Mouse (Mus musculus): ENCODE measurements around the gene A230072I06Rik. TPM values are rescaled to one million over a fixed set of nuclear protein-coding genes. Genes with fewer than 3 reads are reported as not detected.

Gene A230072I06Rik
- polyA plus RNA-seq (2011; ENCODE audit: insufficient read depth, insufficient read length, low replicate concordance, missing spikeins): not detected in 2 replicates

DNA sequence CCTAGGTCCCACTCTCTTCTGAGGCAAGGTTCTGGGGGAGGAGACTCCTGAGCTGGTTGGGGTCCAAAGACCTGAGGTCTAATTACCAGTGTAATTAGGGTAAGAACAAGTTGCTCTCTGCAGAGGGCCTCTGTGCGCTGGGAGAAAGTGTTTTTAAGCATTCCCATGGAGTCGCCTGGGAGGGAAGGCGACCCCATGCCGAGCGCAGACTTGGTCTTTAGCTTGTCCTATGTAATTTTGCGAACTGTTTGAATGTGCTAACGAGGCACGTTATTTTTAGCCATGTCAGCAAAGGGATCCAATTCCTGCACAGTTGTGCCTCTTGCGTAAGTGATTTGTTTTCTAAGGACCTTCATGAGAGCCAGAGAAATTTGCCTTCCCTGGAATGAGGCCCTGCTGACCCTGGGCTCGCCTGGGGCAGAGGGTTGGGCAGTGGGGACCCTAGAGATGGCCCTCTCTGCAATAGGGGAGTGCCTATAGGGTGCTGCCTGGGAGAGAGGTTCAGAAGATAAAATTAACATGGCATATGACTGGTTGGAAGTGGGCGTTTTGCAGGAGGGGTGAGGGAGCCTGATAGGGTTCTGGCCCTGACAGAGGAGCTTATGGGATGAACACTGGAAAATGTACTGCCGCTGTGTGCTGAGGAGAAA is at the start of gene A230072I06Rik:
Gene A230072I06Rik, plus strand, starts transcription at position 157 of the 650 bp plus-strand sequence.
- Histone ChIP-seq H3K4me3 (replicated peaks; ENCODE audit: control insufficient read depth, low read depth, low read length) (no peak within 1 kb of the TSS), H3K27ac (ENCODE audit: control insufficient read depth, insufficient read depth, low read depth, low read length, poor library complexity) (no peak within 1 kb of the TSS), H3K4me1 (ENCODE audit: control insufficient read depth, insufficient read depth, low read length) (no peaks in the 10 kb centered on the region)
- no peak for TF ChIP-seq POLR2A (IDR thresholded peaks at IDR 0.05; ENCODE audit: borderline replicate concordance, control insufficient read depth, low read depth, low read length)
- TF ChIP-seq CTCF (IDR thresholded peaks at IDR 0.05; ENCODE audit: control insufficient read depth, insufficient read depth, low read length): no peak
- WGBS: 78% methylated on average over 12 of the region's 12 CpGs

DNA sequence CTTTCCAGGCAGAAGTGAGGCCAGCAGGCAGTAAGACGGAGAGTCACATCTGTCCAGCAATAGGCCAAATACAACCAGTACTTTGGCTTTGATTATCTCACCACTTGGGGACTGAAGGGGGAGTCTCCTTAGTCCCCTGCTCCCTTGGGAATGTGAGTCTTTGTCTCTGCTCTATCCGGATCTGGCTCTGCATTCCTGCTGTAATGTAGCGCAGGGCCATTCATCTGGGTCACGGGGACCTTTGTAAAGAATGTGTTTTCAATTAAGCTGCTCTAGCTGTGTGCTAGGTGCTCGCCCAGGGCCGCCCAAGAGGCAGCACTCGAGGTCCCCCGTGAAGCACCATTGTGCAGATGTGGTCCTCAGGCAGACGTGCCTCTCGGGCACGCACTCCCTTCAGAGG is 44.6 kb upstream of the A230072I06Rik start:
- TF ChIP-seq CTCF (IDR thresholded peaks at IDR 0.05; ENCODE audit: control insufficient read depth, insufficient read depth, low read length): no peak
- TF ChIP-seq POLR2A (IDR thresholded peaks at IDR 0.05; ENCODE audit: borderline replicate concordance, control insufficient read depth, low read depth, low read length): no peak
- WGBS: 77% methylated on average over 11 of the region's 11 CpGs
- Histone ChIP-seq H3K27ac (ENCODE audit: control insufficient read depth, insufficient read depth, low read depth, low read length, poor library complexity) (no peak overlapping the region), H3K4me3 (replicated peaks; ENCODE audit: control insufficient read depth, low read depth, low read length) (no peak overlapping the region), H3K4me1 (ENCODE audit: control insufficient read depth, insufficient read depth, low read length) (no peaks in the 10 kb centered on the region)

DNA sequence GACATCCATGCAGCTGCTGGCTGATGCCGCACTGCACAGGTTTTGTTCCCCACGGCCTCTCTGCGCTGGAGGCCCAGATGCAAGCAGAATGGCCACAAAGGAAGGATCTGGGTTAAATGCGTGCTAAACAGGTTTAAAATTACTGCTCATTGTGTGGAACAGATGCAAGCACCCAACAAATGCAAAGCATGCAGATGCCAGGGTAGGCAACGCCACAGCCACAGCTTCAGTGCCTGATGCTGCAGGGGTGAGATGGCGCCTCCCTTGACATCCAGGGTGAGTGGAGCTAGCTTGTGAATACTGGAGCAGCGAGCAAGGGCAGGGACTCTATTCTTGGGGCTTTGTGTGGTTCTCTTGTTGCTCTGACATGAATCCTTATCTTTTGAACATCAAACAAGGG is 39.8 kb upstream of the A230072I06Rik start:
- WGBS: 82% methylated on average over 7 of the region's 7 CpGs
- Histone ChIP-seq H3K4me3 (replicated peaks; ENCODE audit: control insufficient read depth, low read depth, low read length) (no peak overlapping the region), H3K4me1 (ENCODE audit: control insufficient read depth, insufficient read depth, low read length) (no peaks in the 10 kb centered on the region), H3K27ac (ENCODE audit: control insufficient read depth, insufficient read depth, low read depth, low read length, poor library complexity) (no peak overlapping the region)
- TF ChIP-seq POLR2A (IDR thresholded peaks at IDR 0.05; ENCODE audit: borderline replicate concordance, control insufficient read depth, low read depth, low read length): no peak
- no peak for TF ChIP-seq CTCF (IDR thresholded peaks at IDR 0.05; ENCODE audit: control insufficient read depth, insufficient read depth, low read length)

DNA sequence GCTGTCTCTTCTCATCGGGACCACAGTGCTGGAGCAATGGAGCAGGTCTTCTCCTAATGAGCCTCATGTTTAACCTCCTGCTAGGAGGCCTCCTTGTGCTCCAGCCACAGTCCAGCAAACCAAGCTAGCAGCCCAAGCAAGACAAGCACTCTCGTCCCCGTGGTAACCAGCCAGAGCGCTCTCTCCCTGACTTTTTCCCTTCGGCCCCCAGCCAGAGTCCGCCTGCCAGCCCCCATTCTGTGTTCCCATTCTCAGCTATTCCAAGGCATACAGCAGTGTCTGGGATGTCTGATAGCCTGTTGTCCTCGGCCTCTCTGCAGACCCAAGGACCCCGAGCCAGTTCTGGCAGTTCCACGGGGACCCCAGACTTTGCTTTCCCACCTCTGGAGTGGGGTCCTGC is 38.5 kb upstream of the A230072I06Rik start:
- TF ChIP-seq POLR2A (IDR thresholded peaks at IDR 0.05; ENCODE audit: borderline replicate concordance, control insufficient read depth, low read depth, low read length) (no peak), CTCF (IDR thresholded peaks at IDR 0.05; ENCODE audit: control insufficient read depth, insufficient read depth, low read length) (no peak)
- whole genome bisulfite sequencing: 73% methylated on average over 9 of the region's 9 CpGs
- Histone ChIP-seq H3K4me1 (ENCODE audit: control insufficient read depth, insufficient read depth, low read length) (no peaks in the 10 kb centered on the region), H3K4me3 (replicated peaks; ENCODE audit: control insufficient read depth, low read depth, low read length) (no peak overlapping the region), H3K27ac (ENCODE audit: control insufficient read depth, insufficient read depth, low read depth, low read length, poor library complexity) (no peak overlapping the region)

DNA sequence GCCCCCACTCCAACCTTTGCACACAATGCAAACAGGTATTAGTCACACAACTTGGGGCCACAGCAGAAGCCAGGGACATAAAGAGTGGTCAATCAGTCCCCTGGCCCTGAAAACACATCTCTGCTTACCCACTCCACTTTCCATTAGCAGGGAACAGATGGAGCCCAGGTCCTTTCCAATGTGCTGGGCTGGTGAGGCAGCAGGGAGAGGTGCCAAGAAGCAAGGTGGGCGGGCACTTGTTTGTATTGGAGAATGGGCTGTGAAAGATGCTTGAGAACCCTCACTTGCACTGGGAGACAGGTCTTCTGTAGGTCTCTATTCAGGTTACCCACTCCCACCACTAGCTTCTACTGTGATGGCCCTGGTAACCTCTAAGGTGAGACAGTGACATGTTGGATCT is 34.9 kb upstream of the A230072I06Rik start:
- Histone ChIP-seq H3K4me1 (ENCODE audit: control insufficient read depth, insufficient read depth, low read length) (no peaks in the 10 kb centered on the region), H3K27ac (ENCODE audit: control insufficient read depth, insufficient read depth, low read depth, low read length, poor library complexity) (no peak overlapping the region), H3K4me3 (replicated peaks; ENCODE audit: control insufficient read depth, low read depth, low read length) (no peak overlapping the region)
- WGBS: 59% methylated on average over 1 of the region's 1 CpGs
- TF ChIP-seq CTCF (IDR thresholded peaks at IDR 0.05; ENCODE audit: control insufficient read depth, insufficient read depth, low read length) (no peak), POLR2A (IDR thresholded peaks at IDR 0.05; ENCODE audit: borderline replicate concordance, control insufficient read depth, low read depth, low read length) (no peak)

DNA sequence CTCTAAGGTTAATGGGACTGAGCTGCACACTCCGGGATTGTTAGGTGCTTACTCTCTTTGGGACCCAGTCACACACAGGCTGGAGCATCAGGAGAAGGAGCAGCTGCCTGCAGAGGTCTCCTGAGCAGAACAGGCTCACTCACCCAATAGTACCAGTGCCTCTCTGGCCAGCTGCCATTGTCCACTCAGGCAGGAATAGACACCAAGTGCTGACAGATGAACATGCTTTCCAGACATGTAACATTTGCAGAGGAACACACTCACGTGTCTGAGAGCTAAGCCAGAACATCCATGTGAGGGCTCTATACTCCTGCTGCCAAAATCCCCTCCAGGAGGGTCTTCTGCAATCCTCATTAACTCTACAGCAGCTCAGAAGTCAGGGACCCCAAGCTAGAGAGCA is 18.7 kb upstream of the A230072I06Rik start:
- Histone ChIP-seq H3K4me1 (ENCODE audit: control insufficient read depth, insufficient read depth, low read length) (no peaks in the 10 kb centered on the region), H3K4me3 (replicated peaks; ENCODE audit: control insufficient read depth, low read depth, low read length) (no peak overlapping the region), H3K27ac (ENCODE audit: control insufficient read depth, insufficient read depth, low read depth, low read length, poor library complexity) (no peak overlapping the region)
- WGBS: 63% methylated on average over 2 of the region's 2 CpGs
- TF ChIP-seq POLR2A (IDR thresholded peaks at IDR 0.05; ENCODE audit: borderline replicate concordance, control insufficient read depth, low read depth, low read length) (no peak), CTCF (IDR thresholded peaks at IDR 0.05; ENCODE audit: control insufficient read depth, insufficient read depth, low read length) (no peak)

DNA sequence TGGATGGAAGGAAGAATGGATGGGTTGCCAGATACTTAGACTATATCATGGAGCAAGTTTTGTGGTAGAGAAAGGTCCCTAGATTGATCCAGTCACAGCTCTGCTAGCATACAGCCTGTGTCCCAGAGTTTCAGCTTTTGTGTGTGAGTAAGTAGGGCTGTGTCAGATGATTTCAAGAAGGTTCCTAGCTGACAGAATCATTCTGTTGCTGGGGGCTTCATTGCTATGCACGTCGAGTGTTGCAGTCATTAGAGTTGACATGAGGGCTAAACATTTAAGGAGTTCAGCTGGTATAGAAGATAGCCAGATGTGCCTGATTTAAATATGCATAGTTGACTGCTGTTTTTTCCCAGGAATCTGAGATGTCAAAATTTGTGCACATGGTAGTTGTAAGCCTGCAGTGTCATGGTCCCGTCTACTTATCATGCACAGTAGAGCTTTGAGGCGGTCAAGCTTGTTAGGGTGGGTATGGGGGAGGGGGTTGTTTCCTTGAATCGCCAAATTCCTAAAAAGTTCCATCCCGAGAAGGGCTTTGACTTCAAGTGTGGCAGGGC is 18.1 kb upstream of the A230072I06Rik start:
- no peaks in the 10 kb centered on the region for H3K4me1 ChIP-seq (ENCODE audit: control insufficient read depth, insufficient read depth, low read length)
- no peak for TF ChIP-seq CTCF (IDR thresholded peaks at IDR 0.05; ENCODE audit: control insufficient read depth, insufficient read depth, low read length)
- no peak overlapping the region for H3K27ac ChIP-seq (ENCODE audit: control insufficient read depth, insufficient read depth, low read depth, low read length, poor library complexity)
- WGBS: 74% methylated on average over 6 of the region's 6 CpGs
- no peak overlapping the region for H3K4me3 ChIP-seq (replicated peaks; ENCODE audit: control insufficient read depth, low read depth, low read length)

DNA sequence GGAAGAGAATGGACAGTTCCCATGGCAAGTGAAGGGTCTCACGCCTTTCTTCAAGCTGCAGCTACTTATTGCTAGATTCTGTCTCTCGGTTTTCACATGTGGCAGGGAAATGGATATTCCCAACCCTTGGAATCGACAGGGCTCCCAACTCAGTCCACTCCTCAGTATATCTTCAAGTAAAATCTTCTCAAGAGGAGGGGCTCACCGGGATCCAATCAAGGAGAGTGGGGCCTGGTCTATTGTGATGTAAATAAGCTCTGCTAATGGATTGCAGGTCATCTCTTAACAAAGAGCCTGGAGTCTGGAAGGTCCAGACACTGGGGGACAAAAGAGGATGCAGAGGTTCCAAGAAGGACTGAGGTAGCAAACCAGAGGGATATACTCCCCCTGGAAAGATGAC is 17.1 kb upstream of the A230072I06Rik start:
- 59% methylated on average over 4 of the region's 4 CpGs for WGBS
- Histone ChIP-seq H3K27ac (ENCODE audit: control insufficient read depth, insufficient read depth, low read depth, low read length, poor library complexity) (no peak overlapping the region), H3K4me3 (replicated peaks; ENCODE audit: control insufficient read depth, low read depth, low read length) (no peak overlapping the region), H3K4me1 (ENCODE audit: control insufficient read depth, insufficient read depth, low read length) (no peaks in the 10 kb centered on the region)
- TF ChIP-seq POLR2A (IDR thresholded peaks at IDR 0.05; ENCODE audit: borderline replicate concordance, control insufficient read depth, low read depth, low read length) (no peak), CTCF (IDR thresholded peaks at IDR 0.05; ENCODE audit: control insufficient read depth, insufficient read depth, low read length) (no peak)

Measured in bone marrow, adult 2 months (tissue).